Mouse (Mus musculus) naive thymus-derived CD4-positive, alpha-beta T cell, adult 2 months (primary cell): ENCODE results near the gene Aph1c.
"Not testable (repeated sequence)": the region's sequence is repeated elsewhere in the genome, so short reads cannot be mapped to it uniquely, and the experiment has no call there.

Experiments used
- DNase-seq: peaks from one replicate; pipeline ENCODE4 v3.0.0-alpha.2; 2011; ENCODE audit warnings: low read depth

Aph1c gene

GRCm38 (mm10) chr9:66832366-66832908, 2.1 kb downstream of the Aph1c start:
- peak; percentile 20 for DNase-seq

DNA sequence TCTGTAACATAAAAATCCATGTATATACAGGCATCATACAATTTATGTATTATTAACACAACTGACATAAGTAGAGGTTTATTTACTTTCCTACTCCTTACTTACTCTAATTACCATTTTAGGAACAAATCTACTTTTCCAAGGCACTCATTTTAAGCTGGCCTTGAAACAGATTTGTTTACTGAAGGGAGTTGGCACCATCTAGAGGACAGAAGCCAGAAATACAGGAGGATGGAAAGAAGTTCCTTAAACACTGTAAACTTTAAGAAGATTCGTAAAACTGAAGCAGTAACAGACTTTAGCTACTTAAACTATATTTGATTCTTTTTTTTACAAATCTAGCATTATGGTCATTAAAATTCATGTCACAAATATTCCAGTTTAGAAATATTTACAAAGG, 8.5 kb downstream of the Aph1c start:
- peak; percentile 79 for DNase-seq

GRCm38 (mm10) chr9:66822255-66822654, 12.3 kb downstream of the Aph1c start:
- not testable (repeated sequence) for DNase-seq

- DNase-seq = peak; percentile 48
Measured at GRCm38 (mm10) chr9:66820996-66821395, 13.5 kb downstream of the Aph1c start.

GRCm38 (mm10) chr9:66813392-66813791, 21.1 kb downstream of the Aph1c start:
- no peak for DNase-seq

GRCm38 (mm10) chr9:66805951-66806350, 28.6 kb downstream of the Aph1c start:
- DNase-seq = not testable (repeated sequence)

- DNase-seq = no peak
Measured at GRCm38 (mm10) chr9:66801947-66802346, 32.6 kb downstream of the Aph1c start.

DNA sequence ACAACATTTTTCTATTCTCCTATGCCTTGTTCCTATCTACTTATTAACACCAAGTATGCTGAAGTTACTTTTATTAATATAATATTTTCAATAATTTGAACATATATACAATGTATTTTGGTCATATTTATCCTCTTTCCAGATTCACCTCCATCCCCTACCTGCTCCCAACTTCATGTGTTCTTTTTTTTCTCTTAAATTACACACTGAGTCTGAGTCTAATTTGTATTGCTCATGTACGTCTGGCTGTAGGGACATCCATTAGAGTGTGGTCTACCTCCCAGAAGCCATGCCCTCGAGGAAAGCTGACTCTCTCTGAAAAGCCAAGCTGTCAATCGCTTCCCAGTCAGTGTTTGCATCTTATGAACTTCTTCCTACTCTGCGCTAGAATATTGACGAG, 37.8 kb downstream of the Aph1c start, which contains the start of gene Gm10647:
Gene Gm10647 (plus strand): TSS at position 301 of the 400 bp plus-strand sequence.
- no peak for DNase-seq

DNA sequence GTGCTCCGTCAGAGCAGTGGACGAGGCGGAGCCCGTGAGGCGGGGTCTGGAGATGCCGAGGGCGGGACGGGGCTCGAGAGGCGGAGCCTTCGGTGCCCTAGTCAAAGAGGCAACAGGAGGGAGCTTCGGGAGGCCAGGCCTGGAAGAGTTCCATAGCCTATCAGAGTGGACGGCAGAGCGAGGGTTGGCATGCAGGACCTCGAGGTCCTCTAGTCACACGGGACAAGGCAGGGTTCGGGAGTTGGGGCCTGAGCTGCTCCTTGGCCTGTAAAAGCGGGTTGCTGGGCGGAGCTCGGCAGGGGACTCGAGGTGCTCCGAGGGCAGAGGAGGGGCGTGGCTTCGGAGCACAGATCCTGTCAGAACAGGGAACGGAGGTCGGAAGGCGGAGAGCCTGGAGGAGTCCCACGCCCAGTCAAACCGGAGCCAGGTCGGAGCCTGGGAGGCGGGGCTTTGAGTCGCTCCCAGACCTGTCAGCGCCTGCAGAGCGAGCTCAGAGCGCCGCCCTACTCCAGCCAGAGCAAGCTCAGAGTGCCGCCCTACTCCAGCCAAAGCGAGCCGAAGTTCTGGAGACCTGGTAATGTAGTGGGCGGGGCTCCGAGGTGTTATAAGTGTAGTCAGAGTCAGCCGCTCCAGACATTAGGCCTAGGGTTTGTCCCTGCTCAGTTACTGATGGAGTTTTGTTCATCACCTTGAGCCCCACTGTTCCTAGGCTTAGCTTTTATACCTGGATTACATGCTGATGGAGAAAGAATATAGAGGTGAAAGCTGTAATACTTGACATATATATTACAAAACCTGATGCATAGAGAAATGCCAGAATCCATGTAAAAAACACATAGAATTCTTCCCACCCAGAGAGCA, 38.8 kb downstream of the Aph1c start, which contains the start of gene Aph1b:
Gene Aph1b (minus strand): TSS at position 27 of the 861 bp plus-strand sequence.
- peak; percentile 97 for DNase-seq

DNA sequence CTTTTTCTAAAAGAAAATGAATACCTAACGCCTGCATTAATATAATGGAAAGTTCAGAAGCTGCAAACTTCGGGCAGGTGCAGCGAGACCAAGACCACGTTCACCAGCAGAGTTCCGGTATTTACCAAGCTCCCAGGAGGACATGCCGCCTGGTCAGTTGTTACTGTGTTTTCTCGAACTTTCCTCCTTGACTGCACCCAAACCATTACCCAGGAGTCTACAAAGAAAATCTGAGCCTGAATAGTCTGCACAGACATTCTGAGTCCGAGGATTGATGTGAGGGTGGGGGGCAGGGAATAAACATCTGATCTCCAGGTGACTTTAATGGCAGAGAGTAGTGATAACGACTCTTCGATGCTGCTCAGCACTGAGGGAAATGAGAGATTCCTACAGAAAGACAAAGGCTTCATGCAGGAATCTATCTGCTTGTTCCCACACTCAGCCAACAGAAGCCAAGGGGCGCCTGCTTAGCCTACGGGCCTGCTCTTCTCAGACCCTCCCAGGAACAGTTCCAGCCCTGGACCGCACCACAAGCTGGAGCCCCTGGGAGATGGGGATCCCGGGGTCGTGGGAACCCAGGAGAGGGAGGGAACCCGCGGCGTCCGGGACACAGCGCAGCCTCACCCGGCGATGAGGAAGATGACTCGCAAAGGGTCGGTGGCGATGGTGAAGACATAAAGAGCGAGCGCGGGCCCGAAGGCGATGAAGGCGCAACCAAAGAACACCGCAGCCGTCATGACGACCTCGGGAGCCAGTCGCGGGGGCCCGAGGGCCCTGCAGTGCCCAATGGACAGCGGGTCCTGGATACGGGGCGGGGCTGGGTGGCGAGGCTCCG, 39.7 kb downstream of the Aph1c start:
- DNase-seq = no peak

DNA sequence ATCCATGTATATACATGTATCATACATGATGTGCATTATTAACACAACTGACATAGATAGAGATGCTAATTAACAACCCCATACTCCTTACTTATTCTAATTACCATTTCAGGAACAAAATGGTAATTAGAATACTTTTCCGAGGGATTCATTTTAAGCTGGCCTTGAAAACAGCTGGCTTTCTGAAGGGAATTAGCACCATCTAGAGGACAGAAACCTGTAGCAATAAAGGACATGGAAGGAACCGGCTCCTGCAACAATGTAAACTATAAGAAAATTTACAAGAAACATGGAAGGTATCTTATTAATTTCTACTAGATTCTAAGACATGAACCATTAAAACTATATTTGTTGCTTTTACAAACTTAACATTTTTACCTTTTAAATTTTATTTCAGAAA, 46.7 kb downstream of the Aph1c start:
- peak; percentile 63 for DNase-seq

GRCm38 (mm10) chr9:66784552-66784951, 50.0 kb downstream of the Aph1c start:
- peak; percentile 16 for DNase-seq

DNA sequence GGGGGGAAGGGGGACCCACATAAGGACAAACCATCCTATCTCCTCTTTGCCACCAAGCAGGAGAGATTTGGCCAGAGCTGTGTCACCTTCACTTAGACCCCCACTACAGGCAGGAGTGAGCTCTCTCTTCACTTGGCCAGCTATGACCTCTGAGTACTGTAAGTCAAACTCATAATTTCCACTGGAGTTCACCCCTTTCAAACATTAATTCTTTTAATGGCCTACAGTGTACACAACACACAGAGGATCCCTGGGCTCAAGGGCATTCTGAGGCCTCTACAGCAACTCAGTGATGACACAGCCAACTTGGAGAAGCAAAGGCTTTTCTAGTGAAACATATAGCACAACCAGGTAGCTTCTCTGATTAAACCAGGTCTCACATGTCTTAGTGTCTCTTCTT, 63.8 kb downstream of the Aph1c start:
- DNase-seq = no peak

DNA sequence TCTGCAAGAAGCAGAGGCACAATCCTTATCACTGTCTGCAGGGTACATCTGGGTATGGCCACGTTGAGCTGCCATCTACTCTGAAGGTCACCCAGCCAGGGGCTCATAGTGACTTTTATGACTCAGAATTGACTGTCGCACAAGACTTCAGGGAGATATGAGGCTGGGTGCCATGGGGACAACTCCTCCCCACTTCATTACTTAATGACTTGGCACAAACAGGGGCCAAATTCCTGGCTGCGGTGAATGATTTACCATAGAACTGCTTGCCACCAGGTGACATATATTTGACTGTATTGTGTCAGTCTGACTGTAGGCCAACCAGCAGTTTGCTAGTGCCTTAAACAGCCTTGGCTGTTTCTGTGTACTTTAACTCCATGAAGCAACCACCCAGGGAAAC, 65.3 kb downstream of the Aph1c start:
- DNase-seq = no peak

- no peak for DNase-seq
Measured at GRCm38 (mm10) chr9:66768721-66769120, 65.8 kb downstream of the Aph1c start.
